Mouse (Mus musculus): Measurements from ENCODE around the gene Mug1. TPM values are rescaled to one million over a fixed set of nuclear protein-coding genes. Genes with fewer than 3 reads are reported as not detected.
"Not testable (repeated sequence)": the region's sequence is repeated elsewhere in the genome, so short reads cannot be mapped to it uniquely, and the experiment has no call there.

Mug1 gene
- total RNA-seq (2021) = not detected
- long read RNA-seq, experiment 1, partial matches to known transcripts = 0 of 1 reads
- long read RNA-seq, experiment 1, other reads (novel, unspliced or antisense) = 1 of 1 reads
- long read RNA-seq, experiment 2 = 0 reads

- DNase-seq (ENCODE audit: low spot score in 2 of 2); intact Hi-C loops (cut with DNase I): not testable (repeated sequence)
These were observed at the start of gene Mug1 for GRCm38 (mm10) chr6:121838271-121838670. Mug1 (plus strand) TSS chr6:121838541.

- intact Hi-C loops (cut with DNase I) = no loop called here
- no peak for DNase-seq (ENCODE audit: low spot score in 2 of 2)
These were observed 10.3 kb upstream of the Mug1 start for GRCm38 (mm10) chr6:121828034-121828433.

GRCm38 (mm10) chr6:121836361-121836760 lies 2.0 kb upstream of the Mug1 start:
- intact Hi-C loops (cut with DNase I) = no loop called here
- DNase-seq (ENCODE audit: low spot score in 2 of 2) = no peak

DNA sequence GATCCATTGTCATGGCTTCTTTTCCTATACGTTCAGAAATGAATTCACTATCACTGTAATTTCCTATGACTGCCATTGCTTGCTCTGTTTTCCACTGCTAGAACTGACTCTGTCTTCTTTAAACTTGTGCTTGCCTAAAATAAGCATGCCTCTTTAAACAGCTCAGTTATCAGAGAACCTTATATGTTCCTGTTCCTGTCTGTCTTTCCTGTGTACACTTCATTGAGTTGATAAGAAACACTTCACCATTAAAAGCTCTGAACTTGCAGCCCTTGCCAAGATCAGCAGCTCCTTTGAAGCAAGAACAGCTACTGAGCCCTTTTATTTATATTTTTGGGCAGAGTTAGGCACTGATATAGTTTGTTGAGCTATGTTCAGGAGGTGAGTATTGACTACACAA lies 10.0 kb downstream of the Mug1 start:
- intact Hi-C loops (cut with DNase I) = no loop called here
- DNase-seq (ENCODE audit: low spot score in 2 of 2) = no peak

Other genes starting within 250 kb of the Mug1 start
- gene A2m, start 203.2 kb upstream of the Mug1 start, total RNA-seq (2021) = 1 to 10 TPM; 2.6 to 2.8 TPM
- not detected for gene Gm7298, start 105.6 kb upstream of the Mug1 start, total RNA-seq (2021)
- gene Mug2, start 168.2 kb downstream of the Mug1 start, total RNA-seq (2021) = not detected